Mouse (Mus musculus): Measurements from ENCODE around the gene Vmn1r138.
"Not testable (repeated sequence)": the region's sequence is repeated elsewhere in the genome, so short reads cannot be mapped to it uniquely, and the experiment has no call there.

Vmn1r138 gene

DNA sequence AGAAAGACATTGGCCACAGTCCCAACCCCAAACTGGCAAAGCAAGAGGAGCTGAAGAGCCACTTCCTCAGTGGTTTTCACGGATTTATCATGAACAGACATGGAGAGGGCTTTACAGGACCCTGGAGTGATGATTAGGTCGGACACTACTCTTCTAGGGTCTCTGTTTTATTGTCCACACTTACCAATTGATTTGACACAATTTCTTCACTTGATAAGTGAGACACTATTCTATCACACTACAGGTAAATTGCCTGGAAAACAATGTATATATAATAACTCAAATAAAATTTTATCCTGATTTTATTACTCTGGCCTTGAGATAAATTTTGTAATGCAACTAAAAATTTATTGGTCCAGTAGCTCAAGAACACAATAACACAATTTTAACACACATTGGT, at the start of gene Vmn1r138:
Gene Vmn1r138, minus strand, starts transcription at position 101 of the 400 bp plus-strand sequence.
- not testable (repeated sequence) for DNase-seq (ENCODE audit: low read depth, low spot score)

GRCm38 (mm10) chr7:22068757-22069156, 40.1 kb upstream of the Vmn1r138 start, which contains the start of gene Vmn1r139:
Gene Vmn1r139, plus strand, starts transcription at chr7:22069057.
- not testable (repeated sequence) for DNase-seq (ENCODE audit: low read depth, low spot score)

DNA sequence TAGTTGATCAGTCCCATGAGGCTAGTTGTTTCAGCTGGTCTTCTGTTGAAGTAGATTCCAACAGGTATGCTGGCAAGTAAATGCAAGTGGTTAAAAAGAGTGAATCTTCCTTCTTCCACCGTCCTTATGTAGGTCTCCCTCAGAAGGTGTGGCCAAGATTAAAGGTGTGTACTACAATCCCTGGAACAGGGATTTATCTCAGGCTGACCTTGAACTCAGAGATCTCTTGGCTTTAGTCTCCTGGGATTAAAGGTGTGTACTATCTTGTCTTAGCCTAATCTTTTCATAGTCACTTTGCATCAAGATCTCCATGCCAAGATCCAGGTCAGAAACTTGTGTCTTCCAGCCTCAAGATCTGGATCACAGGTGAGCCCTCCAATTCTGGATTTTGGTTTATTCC, 27.5 kb upstream of the Vmn1r138 start, which contains the start of gene Gm6176:
Gene Gm6176, minus strand, starts transcription at position 101 of the 400 bp plus-strand sequence.
- DNase-seq (ENCODE audit: low read depth, low spot score), result not testable (repeated sequence)

DNA sequence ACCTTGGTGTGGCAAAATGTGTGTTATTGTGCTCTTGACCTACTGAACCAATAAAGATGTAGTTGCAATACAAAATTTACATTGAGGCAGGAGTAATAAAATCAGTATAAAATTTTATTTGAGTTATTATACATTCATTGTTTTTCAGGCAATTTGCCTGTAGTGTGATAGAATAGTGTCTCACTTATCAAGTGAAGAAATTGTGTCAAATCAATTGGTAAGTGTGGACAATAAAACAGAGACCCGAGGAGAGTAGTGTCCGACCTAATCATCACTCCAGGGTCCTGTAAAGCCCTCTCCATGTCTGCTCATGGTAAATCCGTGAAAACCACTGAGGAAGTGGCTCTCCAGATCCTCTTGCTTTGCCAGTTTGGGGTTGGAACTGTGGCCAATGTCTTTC, 34.4 kb downstream of the Vmn1r138 start, which contains the start of gene Vmn1r137:
Gene Vmn1r137, plus strand, starts transcription at position 301 of the 400 bp plus-strand sequence.
- DNase-seq (ENCODE audit: low read depth, low spot score), result not testable (repeated sequence)
